Mouse (Mus musculus) urinary bladder, postnatal 4 days (tissue): ENCODE data around the gene Ndufb10.

ENCODE experiments used
- DNase-seq, 2 experiments: peaks; one replicate each; pipeline ENCODE4 v3.0.0; 2021 to 2022; ENCODE audit warnings: low spot score in 2 of 2

Ndufb10 gene

DNA sequence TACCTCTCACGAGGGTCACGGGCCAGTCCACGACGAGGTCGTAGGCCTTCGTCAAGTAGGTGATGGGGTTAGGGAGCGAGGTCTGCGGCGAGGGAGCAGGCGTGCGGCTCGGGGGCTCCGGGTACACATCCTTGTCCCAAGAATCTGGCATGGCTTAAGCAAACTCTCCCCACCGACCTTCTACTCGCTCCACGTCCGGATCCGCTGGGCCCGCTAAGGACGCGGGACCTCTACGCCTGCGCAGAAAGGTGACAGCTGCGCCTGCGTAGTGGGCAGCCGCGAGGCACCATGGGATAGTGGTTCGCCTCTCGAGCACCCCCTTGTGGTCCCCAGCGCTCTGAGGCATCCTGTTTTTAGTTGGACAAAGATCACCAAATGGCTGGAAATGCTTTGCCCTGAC is at the start of gene Ndufb10:
Gene Ndufb10, minus strand, starts transcription at position 295 of the 400 bp plus-strand sequence.
- peak; percentile 92 to 97 for DNase-seq

DNA sequence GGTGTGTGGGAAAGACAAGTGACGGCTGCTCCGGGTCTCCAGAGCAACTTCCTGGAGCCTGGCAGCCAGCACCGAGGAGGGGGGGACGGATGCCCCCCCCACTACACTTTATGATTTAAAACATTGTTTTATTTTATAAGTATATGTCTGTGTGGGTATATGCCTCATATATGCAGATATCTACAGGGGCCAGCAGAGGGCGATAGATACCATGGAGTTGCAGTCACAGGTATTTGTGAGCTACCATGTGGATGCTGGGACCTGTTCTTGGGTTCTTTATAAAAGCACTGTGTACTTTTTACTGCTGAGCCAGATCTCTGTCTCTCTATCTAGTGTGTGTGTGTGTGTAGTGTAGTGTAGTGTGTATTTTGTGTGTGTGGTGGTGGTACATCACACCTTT is 49.0 kb upstream of the Ndufb10 start:
- no peak for DNase-seq

DNA sequence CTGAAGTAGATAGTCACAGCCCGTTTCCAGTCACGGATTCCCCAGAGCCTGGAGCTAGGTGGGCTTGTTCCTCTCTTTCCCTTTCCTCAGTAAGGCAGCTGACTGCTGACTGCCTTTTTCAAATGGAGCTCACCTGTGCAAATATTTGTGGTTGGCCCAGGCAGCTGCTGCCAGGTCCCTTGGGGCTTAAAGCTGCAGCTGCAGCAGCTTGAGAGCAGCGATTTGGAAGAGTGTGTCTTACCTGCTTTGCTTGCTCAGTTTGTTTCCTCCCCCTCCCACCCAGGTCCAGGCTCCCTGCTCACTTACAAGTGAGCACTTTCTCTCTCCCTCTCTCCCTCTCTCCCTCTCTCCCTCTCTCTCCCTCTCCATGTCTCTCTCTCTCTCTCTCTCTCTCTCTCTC is 44.9 kb upstream of the Ndufb10 start:
- DNase-seq: no peak

DNA sequence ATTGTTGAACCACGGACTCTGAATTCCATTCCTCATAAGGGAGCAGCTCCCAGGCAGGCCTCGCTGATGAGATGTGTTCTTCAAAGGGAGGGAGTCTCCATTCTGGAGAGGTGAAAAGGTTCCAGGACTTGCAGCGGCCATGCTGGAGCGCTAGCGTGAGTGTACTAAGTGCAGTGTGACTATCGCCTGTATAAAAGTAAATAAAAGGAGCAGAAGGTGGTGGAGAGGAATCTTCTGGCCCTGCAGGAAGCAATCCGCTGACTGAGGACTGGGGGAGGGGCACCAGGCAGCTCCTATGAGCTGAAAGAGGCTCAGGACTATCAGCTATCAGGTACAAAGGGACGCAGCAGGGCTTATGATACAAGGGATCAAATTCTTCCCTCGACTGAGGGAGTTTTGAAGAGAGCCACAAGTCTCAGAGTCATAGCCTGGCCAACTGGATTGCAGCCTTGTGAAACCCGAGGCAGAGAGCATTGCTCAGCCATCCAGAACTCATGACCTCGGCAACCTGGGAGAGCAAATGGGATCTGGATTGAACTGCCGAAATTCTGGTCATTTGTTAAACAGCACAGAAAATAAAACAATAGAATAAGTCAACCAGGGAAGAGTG is 42.1 kb upstream of the Ndufb10 start:
- DNase-seq: no peak

DNA sequence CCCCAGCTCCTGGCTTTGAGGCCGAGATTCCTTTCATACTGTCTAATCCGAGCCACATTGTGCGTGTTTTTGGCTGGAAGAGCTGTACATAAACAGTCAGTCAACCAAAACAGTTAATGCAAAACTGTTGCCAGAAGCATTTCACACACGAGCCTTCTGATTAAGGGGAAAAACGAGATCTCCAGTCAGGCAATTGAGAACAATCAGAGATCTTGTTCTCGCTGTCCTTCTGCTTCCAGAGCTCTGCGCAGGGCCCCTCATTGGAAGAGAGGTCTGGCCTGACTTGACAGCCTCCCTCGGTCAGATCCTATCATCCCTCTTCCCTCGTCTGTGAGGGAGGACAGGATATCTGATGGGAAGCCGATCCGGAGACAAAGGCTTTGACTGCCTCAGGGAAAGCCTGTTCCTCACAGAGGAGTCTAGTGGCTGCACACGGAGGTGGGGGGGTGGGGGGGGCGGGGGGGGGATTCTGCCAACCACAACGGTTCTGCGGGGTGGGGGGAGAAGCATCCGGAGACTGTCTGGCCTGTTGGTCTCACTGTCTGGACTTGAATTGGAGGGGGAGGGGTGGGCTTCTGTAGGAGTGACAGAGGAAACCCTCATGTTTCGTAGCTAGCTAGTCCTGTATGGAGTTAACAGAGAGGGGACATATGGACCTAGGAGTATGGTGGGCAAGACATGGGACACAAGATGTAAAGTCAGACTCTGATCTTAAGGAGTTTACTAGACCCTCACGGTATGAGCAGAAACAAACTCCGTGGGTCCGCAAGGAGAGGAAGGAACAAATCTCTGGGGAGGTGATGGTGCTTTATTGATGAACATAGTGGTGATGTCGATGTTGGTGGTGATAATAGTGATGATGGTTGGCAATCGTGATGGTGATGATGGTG is 41.0 kb upstream of the Ndufb10 start:
- no peak for DNase-seq

DNA sequence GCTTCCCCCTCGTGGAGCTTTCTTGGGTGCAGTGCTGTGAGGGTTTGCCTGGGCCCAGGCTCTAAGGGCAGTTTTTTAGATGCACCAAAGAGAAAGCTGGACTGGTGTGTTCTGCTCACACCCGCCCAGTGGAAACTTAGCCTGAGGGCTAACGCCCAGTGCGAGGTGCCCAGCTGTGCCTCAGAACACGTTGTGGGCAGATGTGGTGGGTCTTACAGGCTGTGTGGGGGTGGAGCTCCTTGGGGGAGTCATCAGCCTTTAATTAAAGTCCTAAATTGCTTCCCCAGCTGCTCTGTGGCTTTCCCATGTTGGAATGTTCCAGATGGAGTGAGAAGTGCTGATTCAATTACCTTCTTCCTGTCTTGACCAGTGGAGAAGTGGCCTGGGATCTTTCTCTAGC is 36.8 kb upstream of the Ndufb10 start:
- DNase-seq: no peak

DNA sequence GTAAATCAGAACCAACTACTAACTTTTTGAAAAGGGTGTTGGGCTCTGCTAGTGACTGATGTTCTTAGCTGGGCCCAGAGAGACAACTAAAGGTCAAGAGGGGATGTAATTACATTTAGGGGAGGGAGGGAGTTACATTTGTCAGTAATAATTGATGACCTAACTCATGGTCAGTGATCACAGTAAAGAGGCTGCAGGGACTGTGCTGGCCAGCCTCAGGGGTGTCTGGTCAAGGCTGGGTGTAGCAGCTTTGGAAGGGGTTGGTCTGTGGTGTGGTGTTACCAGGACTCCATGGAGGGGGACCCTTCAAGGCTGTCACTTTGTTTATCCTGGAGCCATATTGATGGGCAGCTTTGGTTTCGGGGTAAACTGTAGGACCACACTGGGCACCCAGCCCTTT is 33.1 kb upstream of the Ndufb10 start:
- DNase-seq: no peak

DNA sequence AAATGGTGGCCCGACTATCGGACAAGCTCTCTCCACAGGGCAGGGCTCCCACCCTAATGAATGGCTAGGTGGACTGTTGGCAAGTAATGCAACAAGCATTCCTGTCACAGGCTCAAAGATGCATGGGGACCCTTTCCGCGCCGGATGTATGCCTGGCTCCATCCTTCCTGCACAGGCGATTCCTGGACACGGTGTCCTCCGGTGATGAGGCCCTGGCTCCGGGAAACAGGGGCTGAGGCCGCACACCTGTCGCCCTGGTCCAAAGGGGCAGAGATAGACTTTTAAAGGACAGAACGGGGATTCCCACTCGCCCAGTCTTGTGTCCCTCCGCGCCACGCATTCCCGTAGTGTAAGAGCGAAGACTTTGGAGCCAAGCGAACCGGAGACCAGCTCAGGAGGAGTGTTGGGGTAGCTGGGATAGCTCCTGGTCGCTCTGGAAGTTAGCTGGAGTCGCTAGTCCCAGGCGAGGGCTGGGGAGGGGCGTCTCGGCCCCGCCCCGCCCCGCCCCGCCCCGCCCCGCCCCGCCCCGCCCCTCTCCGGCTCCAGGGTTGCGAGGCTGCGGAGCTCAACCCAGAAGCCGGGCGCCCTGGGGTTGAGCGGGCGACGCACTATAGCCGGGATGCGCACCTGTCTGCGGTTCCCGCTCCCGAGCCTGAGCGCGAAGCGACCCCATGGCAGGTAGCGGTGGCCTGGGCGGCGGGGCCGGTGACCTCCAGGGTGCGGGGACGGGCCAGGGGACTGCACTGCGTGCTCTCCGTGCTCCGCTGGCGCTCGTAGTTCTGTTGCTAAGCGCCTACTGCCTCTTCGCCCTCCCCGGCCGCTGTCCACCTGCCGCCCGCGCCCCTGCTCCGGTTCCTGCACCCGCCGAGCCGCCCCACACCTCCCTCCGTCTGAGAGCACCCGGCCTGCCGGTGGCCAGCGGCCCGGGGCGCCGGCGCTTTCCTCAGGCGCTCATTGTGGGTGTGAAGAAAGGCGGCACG is 28.4 kb upstream of the Ndufb10 start, which contains the start of gene Hs3st6:
Gene Hs3st6, plus strand, starts transcription at position 574 of the 980 bp plus-strand sequence.
- no peak for DNase-seq

DNA sequence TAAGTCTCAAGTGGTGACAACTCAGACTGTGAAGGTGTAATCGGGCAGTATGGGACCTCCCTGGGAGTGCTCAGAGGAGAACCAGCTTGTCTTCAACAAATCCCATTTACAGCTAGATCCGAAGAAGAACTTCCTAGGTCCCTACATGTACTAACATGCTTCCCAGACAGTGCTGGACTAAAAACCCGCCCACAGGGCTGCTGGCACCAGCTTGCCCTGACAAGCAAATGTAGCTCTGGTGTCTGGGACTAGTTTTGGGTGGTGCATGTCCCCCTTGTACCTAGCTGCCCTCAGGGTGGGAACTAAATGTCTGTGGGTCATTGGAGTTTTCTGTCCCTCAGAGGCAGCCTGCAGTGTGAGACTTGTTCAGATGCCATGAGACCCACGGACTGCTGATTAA is 27.2 kb upstream of the Ndufb10 start:
- DNase-seq: no peak

DNA sequence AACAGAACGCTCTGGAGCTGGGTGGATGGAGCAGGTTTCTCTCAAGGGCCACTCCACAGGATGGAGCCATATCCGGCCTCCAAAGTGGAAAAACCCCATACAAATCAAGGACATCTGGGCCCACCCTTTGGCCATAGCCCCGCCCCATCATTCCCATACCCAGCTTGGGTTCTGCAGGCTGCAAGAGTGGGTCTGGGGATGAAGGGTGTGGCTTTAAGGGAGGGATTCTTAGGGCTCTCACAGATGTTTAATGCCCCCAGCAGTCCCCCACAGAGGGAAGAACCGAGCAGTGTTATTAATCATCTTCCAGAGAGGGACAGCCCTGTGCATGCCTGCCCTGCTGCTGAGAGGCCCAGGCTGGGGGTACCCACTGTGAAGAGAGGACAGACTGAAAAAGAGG is 22.7 kb upstream of the Ndufb10 start:
- DNase-seq: no peak

DNA sequence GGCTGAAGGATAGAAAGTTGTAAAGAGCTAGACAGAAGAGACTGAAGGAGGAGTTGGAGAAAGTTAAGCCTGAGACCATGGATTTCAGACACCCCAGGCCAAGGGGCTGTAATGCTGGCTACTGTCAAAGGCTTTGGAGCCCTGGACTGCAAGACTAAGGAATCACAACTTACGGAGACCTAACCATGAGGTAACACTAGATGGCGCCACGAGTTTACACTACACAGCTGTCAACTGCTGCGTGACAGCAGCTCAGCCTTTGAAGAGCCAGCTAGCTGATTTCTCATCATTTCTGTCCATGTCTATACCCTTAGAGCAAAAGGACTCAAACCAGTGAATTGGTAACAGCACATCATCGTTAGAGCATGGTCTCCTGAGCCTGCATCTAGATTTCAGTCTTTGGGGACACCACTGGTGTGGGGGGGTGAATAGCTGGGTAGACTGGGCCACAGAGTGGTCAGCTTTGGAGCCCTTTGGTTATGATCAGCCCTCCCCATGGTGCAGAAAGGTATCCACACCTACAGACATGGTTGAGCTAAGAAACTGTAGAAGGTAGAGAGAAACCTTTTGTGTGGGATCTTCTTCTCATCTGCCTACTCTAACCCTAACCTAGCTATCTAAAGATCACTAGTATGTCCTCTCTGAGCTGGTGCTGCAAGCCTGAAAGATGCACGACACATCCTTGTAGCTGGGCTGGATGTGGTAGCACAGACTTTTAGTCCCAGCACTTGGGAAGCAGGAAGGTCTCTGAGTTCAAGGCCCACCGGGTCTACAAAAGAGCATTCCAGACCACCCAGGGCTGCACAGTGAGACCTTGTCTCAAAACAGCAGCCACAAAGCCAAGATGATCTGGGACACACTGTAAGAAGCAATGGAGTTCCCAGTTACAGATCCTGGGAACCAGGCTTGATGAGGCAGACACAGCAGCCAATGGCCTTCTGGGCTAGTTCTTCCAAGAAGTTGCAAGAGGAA is 21.5 kb upstream of the Ndufb10 start:
- DNase-seq: peak; percentile 65 to 86

DNA sequence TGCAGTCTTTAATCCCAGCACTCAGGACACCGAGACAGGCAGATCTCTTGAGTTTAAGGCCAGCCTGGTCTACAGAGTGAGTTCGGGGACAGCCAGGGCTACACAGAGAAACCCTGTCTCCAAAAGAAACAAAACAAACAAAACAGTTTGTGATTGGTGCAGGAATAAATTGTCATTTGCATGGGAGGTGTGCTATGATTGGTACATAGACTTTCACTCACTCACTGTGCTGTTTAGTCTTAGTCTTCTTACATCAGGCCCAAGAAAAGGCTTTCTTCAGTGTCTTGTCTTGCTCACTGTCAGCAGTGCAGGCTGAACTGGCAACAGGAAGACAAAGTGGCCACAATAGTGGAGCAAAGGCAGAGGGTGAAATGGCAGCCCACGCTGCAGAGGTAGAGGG is 20.1 kb upstream of the Ndufb10 start:
- no peak for DNase-seq

DNA sequence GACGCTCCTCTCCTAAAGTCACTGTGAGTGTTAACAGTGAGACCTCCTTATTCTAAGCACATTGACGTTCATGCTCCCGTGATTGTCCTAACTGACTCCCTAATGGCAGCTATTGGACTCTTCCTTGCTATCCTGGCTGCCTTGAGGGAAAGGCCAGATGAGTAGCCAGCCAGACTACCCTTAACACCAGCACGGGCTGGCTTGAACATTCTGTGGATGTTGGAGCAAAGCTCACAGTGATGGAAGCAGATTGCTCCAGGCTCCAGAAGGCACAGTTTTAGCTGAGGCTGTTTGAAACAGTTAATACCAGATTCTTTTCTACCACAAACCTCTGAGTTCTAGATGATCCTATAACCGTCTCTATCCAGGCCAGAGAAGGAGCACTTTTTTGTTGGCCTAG is 19.6 kb upstream of the Ndufb10 start:
- no peak for DNase-seq

DNA sequence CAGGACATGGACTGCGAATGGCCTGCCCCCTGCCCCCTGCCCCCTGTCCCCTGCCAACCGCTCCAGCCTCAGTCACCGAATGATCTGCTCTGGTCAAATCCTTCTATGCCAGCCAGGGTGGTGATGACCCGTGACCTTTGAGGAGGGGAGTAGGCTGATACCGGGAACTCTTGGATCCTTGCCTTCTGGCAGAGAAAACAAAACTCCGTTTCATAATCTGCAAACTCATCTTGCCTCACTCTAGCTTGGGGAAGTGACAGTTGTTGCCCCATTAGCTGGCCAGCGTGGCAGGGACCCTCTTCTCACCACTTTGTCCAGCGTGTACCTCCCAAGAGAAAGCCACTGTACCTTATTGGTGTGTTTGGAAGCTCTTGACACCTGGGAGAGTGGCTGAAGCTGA is 18.0 kb upstream of the Ndufb10 start:
- DNase-seq: no peak

DNA sequence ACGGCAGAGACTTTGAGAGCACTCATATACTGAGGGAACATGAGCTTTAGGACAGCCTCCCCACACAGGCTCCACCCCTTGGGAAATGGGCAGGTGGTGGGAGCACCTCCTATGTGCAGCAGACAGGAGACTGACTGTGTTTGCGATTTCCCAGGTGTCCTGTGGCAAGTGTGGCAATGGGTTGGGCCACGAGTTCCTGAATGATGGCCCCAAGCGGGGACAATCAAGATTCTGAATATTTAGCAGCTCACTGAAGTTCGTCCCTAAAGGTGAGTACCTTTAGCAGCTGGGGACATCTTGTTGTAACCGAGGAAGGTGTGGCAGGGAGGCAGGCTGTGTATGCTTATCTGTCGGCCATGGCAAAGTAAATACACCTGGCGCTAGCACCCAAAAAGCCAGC is 15.6 kb upstream of the Ndufb10 start:
- no peak for DNase-seq

DNA sequence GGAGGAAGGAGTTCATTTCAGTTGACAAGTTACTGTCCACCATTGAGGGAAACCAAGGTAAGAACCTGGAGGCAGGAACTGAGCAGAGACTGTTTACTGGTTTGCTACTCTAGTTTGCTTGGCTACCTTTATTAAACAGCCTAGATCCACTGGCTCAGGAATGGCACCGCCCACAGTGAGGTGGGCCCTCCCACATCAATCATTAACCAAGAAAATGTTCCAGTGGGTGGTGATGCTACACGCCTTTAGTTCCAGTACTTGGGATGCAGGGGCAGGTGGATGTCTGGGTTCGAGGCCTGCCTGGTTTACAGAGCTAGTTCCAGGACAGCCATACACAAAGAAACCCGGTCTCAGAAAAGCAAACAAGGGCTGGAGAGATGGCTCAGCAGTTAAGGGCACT is 14.0 kb upstream of the Ndufb10 start:
- no peak for DNase-seq

DNA sequence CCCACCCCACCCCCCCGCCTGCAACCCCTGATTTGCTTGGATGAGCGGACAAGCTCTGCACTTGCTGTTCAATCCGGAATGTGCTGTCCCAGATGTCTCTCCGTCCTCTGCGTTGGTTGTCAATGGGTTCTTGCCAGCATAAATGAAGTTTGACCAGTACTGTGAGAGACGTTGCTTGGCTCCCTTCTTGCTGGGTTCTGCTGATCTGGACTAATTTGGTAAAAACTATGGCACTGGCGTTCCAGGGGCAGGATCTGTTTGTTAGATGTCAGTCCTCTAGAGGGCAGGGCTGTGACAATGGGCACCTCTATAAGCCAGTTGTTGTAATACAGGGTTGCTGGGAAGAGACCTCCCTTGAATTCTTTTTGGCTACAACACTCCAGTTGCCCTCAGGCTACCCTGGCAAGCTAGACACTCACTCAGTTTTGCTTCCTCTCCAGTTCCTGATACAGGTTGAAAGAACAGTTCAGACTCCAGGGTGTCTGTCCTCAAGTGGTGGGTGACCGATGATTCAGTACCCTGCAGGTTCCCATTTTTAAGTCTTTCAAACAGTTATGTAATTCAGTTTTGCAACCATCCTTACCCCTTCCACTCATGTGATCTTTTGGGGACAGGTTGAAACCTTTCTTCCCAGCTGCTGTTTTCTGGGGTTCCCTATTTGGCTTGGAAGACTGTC is 13.0 kb upstream of the Ndufb10 start:
- DNase-seq: no peak

DNA sequence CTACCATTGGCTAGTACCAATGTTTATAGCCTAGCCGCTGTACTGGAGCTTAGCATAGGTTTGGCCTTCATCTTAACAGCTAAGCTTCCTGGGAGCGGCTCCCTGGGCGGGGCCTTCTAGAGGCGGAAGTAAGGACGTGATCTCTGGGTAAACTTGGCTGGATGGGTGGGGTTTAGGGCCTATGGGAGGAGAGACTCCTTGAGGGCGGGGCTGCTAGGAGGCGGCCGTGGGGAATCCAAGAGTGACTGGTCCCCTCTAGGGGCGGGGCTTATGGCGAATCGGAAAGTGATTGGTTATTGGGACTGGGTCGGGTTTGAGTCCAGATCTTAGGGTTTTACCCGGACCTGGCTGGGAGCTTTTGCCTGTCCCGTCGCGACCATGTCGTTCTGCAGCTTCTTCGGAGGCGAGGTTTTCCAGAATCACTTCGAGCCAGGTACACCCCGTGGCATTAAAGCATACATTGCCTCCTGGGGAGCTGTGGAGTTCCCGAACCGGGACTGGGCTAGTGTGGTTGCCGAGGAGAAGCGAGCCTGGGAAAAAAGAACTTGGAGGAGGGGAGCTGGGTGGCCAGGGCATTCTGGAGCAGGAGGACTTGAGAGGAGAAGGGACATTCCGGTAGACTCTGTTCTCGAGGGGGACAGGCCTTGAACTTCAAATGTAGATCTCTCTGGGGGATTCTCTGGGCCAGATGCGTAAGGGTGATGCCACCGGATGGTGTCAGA is 12.2 kb upstream of the Ndufb10 start, which contains the start of gene Msrb1:
Gene Msrb1, plus strand, starts transcription at position 313 of the 722 bp plus-strand sequence.
- DNase-seq: peak; percentile 95 to 96

DNA sequence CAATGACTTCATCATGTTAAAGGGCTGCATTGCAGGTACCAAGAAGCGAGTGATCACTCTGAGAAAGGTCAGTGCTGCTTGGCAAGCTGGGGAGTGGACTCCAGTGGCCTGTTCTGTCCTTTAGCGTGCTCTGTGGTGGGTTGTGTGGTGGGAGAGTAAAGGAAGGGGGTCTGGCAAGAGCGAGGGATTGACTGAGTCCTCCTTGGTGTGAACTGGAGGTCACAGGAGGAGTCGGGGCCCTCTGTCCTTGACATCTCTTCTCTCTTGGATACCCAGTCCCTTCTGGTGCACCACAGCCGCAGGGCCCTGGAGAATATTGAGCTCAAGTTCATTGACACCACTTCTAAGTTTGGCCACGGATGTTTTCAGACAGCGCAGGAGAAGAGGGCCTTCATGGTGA is 11.2 kb upstream of the Ndufb10 start:
- no peak for DNase-seq

DNA sequence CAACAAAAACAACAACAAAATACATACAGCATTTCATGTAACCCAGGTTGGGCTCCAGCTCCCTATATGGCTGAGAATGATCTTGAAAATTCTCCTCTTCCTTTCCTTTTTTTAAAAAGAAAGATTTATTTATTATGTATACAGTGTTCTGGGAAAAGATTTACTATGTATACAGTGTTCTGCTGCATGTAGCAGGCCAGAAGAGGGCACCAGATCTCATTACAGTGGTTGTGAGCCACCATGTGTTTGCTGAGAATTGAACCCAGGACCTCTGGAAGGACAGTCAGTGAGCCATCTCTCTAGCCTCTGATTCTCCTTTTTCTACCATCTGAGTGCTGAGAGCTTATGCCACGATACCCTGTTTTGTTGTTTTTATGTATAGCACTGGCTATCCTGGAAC is 10.2 kb upstream of the Ndufb10 start:
- no peak for DNase-seq
